20 mouse cellular contexts compared by ENCODE assay signal in the genomic region with DNA sequence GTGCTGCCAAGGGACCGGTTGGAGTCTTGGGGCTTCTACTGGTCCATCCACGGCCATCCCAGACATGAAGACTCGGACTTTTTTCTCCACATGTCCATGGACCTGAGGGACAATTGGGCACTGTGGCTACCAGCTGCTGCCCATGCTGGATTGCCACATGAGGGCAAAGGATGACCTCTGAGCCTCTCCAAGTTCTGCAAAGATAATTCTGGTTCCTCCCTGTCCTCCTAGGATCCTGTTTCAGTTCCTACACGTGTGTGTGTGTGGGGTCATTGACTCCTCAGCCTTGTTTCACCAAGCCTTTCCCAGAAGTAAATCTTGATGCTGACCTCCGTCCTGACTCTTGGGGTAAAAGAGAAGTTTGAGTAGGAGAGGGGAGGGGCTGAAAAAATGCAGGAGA. TPM values are rescaled to one million over a fixed set of nuclear protein-coding genes. Genes with fewer than 3 reads are reported as not detected.
DNase-seq lines count a peak whose midpoint lies in the region; ATAC-seq and TF ChIP-seq lines count a peak whose summit lies in the region.
"Had no signal": no experiment of that assay in that cellular context is flagged by ENCODE, and none has a peak within 500 bp of the region (broad histone marks: within the 10 kb centered on the region; RNA-seq: fewer than 3 reads in every experiment).

No protein-coding gene starts in this region.

- ATAC-seq in heart, embryonic 12.5 days (ENCODE audit: insufficient number of reproducible peaks, low FRiP score): no peak
- peak; percentile 46 for ATAC-seq in liver, postnatal 0 days
- ATAC-seq in liver, embryonic 12.5 days: no peak
- ATAC-seq in monocyte, adult 5-6 weeks (replicated peaks; ENCODE audit: insufficient number of reproducible peaks, low FRiP score, low TSS enrichment, poor library complexity, severe bottlenecking): peak; percentile 64
- ATAC-seq: CD4-positive, CD25-positive, alpha-beta regulatory T cell, adult 4 months; forebrain, embryonic 15.5 days had no signal

- TF ChIP-seq EP300 in liver, postnatal 0 days (IDR thresholded peaks at IDR 0.05; ENCODE audit: low read depth): no peak

- no peak for TF ChIP-seq CTCF in liver, postnatal 0 days (IDR thresholded peaks at IDR 0.05; ENCODE audit: low read depth)
- no peak for TF ChIP-seq CTCF in bone marrow macrophage, adult 2 months (IDR thresholded peaks at IDR 0.05; ENCODE audit: low read depth, low read length)

- no peak overlapping the region for H3K27ac ChIP-seq in heart, embryonic 12.5 days (ENCODE audit: poor library complexity, severe bottlenecking)
- H3K27ac ChIP-seq in liver, postnatal 0 days (ENCODE audit: low read depth): no peak overlapping the region
- H3K27ac ChIP-seq in liver, embryonic 12.5 days: no peak overlapping the region
- peak overlapping the region; percentile 39 for H3K27ac ChIP-seq in bone marrow macrophage, adult 2 months (ENCODE audit: insufficient read depth, low read depth, low read length)
- H3K27ac ChIP-seq: embryonic facial prominence, embryonic 12.5 days; forebrain, embryonic 15.5 days; heart, adult 2 months; hindbrain, embryonic 10.5 days; hindbrain, embryonic 14.5 days had no signal

- 0 out of 2 replicates have a peak, but pooled peaks cover 9% of the 10 kb centered on the region for H3K4me1 ChIP-seq in heart, embryonic 12.5 days (replicated peaks)
- H3K4me1 ChIP-seq in liver, postnatal 0 days (ENCODE audit: insufficient read depth): peaks cover 3% of the 10 kb centered on the region; the same call in 1 of the 2 replicates
- H3K4me1 ChIP-seq in liver, embryonic 12.5 days: 0 out of 2 replicates have a peak, but pooled peaks cover 4% of the 10 kb centered on the region
- peaks cover 31% of the 10 kb centered on the region for H3K4me1 ChIP-seq in bone marrow macrophage, adult 2 months (ENCODE audit: control insufficient read depth, insufficient read depth, low read length)

- WGBS in heart, embryonic 12.5 days: 72% methylated on average over 5 of the region's 5 CpGs
- 68% methylated on average over 5 of the region's 5 CpGs for WGBS in liver, postnatal 0 days (ENCODE audit: insufficient replicate concordance)
- 54% methylated on average over 5 of the region's 5 CpGs for WGBS in liver, embryonic 12.5 days (ENCODE audit: insufficient replicate concordance)

- no peak for TF ChIP-seq POLR2A in bone marrow macrophage, adult 2 months (IDR thresholded peaks at IDR 0.05; ENCODE audit: borderline replicate concordance, low read depth, low read length)

- no peaks in the 10 kb centered on the region for H3K9me3 ChIP-seq in heart, embryonic 12.5 days (replicated peaks)
- H3K9me3 ChIP-seq in liver, postnatal 0 days (ENCODE audit: low read length): no peaks in the 10 kb centered on the region
- no peaks in the 10 kb centered on the region for H3K9me3 ChIP-seq in liver, embryonic 12.5 days (replicated peaks)
- H3K9me3 ChIP-seq: embryonic facial prominence, embryonic 12.5 days; forebrain, embryonic 15.5 days; hindbrain, embryonic 10.5 days had no signal

- no peaks in the 10 kb centered on the region for H3K36me3 ChIP-seq in heart, embryonic 12.5 days
- no peaks in the 10 kb centered on the region for H3K36me3 ChIP-seq in liver, postnatal 0 days (replicated peaks; ENCODE audit: insufficient read depth, low read length)
- peaks cover 8% of the 10 kb centered on the region for H3K36me3 ChIP-seq in liver, embryonic 12.5 days
- H3K36me3 ChIP-seq: embryonic facial prominence, embryonic 12.5 days; forebrain, embryonic 15.5 days had no signal

- peak; percentile 94 for DNase-seq in heart, adult 11 months
- no peak for DNase-seq in liver, postnatal 0 days
- no peak for DNase-seq in adrenal gland, adult (ENCODE audit: inconsistent age in 2 of 2, low spot score in 1 of 2)
- DNase-seq: adrenal gland, postnatal 10 days; B cell, adult 2 months; cerebellum, adult 11-12 months; cerebellum, adult 9-10 months; cerebellum, postnatal 25 days; gastrocnemius, postnatal 36 days; heart, adult 2 months had no signal

- no peak overlapping the region for H3K4me2 ChIP-seq in heart, embryonic 12.5 days
- H3K4me2 ChIP-seq in liver, postnatal 0 days (ENCODE audit: low read depth, low read length): no peak overlapping the region
- H3K4me2 ChIP-seq in liver, embryonic 12.5 days: no peak overlapping the region
- H3K4me2 ChIP-seq: embryonic facial prominence, embryonic 12.5 days; forebrain, embryonic 15.5 days; heart, embryonic 11.5 days; hindbrain, embryonic 14.5 days had no signal

- H3K4me3 ChIP-seq in heart, embryonic 12.5 days: no peak overlapping the region
- no peak overlapping the region for H3K4me3 ChIP-seq in liver, postnatal 0 days (ENCODE audit: low read depth, low read length)
- no peak overlapping the region for H3K4me3 ChIP-seq in liver, embryonic 12.5 days
- no peak overlapping the region for H3K4me3 ChIP-seq in bone marrow macrophage, adult 2 months (ENCODE audit: insufficient read depth, low read length)
- H3K4me3 ChIP-seq: embryonic facial prominence, embryonic 12.5 days; forebrain, embryonic 15.5 days; heart, adult 2 months; hindbrain, embryonic 10.5 days had no signal

- H3K9ac ChIP-seq in heart, embryonic 12.5 days: no peak overlapping the region
- H3K9ac ChIP-seq in liver, postnatal 0 days (replicated peaks): no peak overlapping the region
- H3K9ac ChIP-seq in liver, embryonic 12.5 days: no peak overlapping the region
- H3K9ac ChIP-seq: embryonic facial prominence, embryonic 12.5 days; forebrain, embryonic 15.5 days; hindbrain, embryonic 14.5 days had no signal

- no peaks in the 10 kb centered on the region for H3K27me3 ChIP-seq in heart, embryonic 12.5 days (replicated peaks)
- peaks cover 16% of the 10 kb centered on the region for H3K27me3 ChIP-seq in liver, postnatal 0 days (ENCODE audit: insufficient read depth, low read length)
- peaks cover 24% of the 10 kb centered on the region for H3K27me3 ChIP-seq in liver, embryonic 12.5 days (replicated peaks)
- H3K27me3 ChIP-seq: embryonic facial prominence, embryonic 12.5 days; forebrain, embryonic 15.5 days had no signal

RNA-seq across cellular contexts. Expression of a gene that starts 4.8 kb away (rescaled TPM):
- 35.9 and 38.7 TPM in 2 replicates for polyA plus RNA-seq in heart, embryonic 12.5 days (2016; fragmentation: Nextera tagmentation; extraction: Ambion mirVana)
- 8.7 TPM in 2 replicates for polyA plus RNA-seq in liver, postnatal 0 days (2015; fragmentation: Nextera tagmentation; extraction: Ambion mirVana)
- 8.0 and 9.8 TPM in 2 replicates for polyA plus RNA-seq in liver, embryonic 12.5 days (2016; fragmentation: Nextera tagmentation; extraction: Ambion mirVana)
- 259 and 302 TPM in 2 replicates for polyA plus RNA-seq in bone marrow macrophage, adult 2 months (2012; ENCODE audit: insufficient read depth, insufficient read length, missing spikeins)
- total RNA-seq in monocyte, adult 5-6 weeks (2017): 16.3 to 46.3 TPM (median 22.3 TPM) in 3 replicates

Comparison
In these comparisons a context has a peak if more than half of its experiments do, and no peak if none do; other contexts are left out.
1. ATAC-seq: peak in liver, postnatal 0 days (single experiment) and monocyte, adult 5-6 weeks (single experiment); none in heart, embryonic 12.5 days (single experiment) and liver, embryonic 12.5 days (single experiment).